ENCODE assay signal across 8 mouse cellular contexts in the genomic region with DNA sequence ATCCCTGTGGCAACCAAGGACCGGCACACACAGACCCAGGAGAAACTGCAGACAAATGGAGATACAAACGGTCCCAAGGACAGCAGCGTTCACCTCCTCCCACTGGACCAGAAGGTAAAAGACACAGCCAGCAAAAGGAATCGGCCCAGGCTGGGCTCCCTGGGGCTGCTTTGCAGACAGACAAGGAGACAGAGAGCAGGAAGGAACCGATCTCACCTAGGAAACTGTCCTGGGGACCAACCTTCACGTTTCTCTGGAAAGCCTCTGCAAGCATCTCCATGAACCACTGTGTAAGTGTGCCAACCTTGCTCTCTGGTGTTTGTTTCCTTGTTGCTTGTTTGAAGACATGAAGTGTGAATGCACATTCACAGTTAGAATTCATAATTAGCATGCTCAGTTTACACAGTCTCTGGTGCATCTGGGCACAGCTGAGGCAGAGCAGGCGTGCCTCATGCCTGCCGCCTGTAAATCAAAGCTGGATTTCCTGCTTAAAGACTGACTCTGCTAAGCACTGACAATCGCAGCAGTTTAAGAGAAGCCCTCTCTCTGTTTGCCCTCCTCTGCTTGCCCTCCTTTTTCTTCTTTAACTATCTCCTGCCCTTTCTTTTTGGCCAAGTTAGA. TPM values are rescaled to one million over a fixed set of nuclear protein-coding genes. Genes with fewer than 3 reads are reported as not detected.
DNase-seq lines count a peak whose midpoint lies in the region; ATAC-seq and TF ChIP-seq lines count a peak whose summit lies in the region.

No protein-coding gene starts in this region.

- H3K27ac ChIP-seq in left cerebral cortex, adult 2 months: no peak overlapping the region
- H3K27ac ChIP-seq in forebrain, embryonic 11.5 days (ENCODE audit: low read depth, low read length): no peak overlapping the region
- H3K27ac ChIP-seq in intestine, embryonic 15.5 days: peak overlapping the region; percentile 83

- peak overlapping the region; percentile 56 for H3K9ac ChIP-seq in forebrain, embryonic 11.5 days (ENCODE audit: low read length)
- peak overlapping the region; percentile 63 for H3K9ac ChIP-seq in intestine, embryonic 15.5 days

- no peak for DNase-seq in left cerebral cortex, adult 2 months (ENCODE audit: extremely low spot score in 1 of 2, low spot score in 2 of 2)
- no peak for DNase-seq in left cerebral cortex, postnatal 25 days (ENCODE audit: low spot score in 2 of 2)
- DNase-seq in forebrain, embryonic 11.5 days (ENCODE audit: low spot score): peak; percentile 53
- DNase-seq in spleen, adult 18-20 months: no peak
- no peak for DNase-seq in left cerebral cortex, postnatal 14 days (ENCODE audit: low spot score in 2 of 2)
- no peak for DNase-seq in gastrocnemius, adult 18-20 months (ENCODE audit: low spot score)

- 11% methylated on average over 9 of the region's 9 CpGs for WGBS in forebrain, embryonic 11.5 days
- WGBS in intestine, embryonic 15.5 days: 2% methylated on average over 9 of the region's 9 CpGs

- peaks cover 5% of the 10 kb centered on the region; the same call in 1 of the 2 replicates for H3K4me1 ChIP-seq in forebrain, embryonic 11.5 days (replicated peaks; ENCODE audit: control insufficient read depth, insufficient read depth, low read length)
- peaks cover 10% of the 10 kb centered on the region for H3K4me1 ChIP-seq in intestine, embryonic 15.5 days (replicated peaks)

- no peaks in the 10 kb centered on the region for H3K9me3 ChIP-seq in forebrain, embryonic 11.5 days (ENCODE audit: control insufficient read depth, low read length)
- no peaks in the 10 kb centered on the region for H3K9me3 ChIP-seq in intestine, embryonic 15.5 days

- H3K79me2 ChIP-seq in myocyte (ENCODE audit: control insufficient read depth, insufficient read depth): peaks cover 12% of the 10 kb centered on the region

- TF ChIP-seq POLR2A in myocyte (IDR thresholded peaks at IDR 0.05; ENCODE audit: insufficient read length, low read depth): no peak

- H3K36me3 ChIP-seq in forebrain, embryonic 11.5 days (ENCODE audit: control insufficient read depth, insufficient read depth, low read length): no peaks in the 10 kb centered on the region
- H3K36me3 ChIP-seq in intestine, embryonic 15.5 days: no peaks in the 10 kb centered on the region
- no peaks in the 10 kb centered on the region for H3K36me3 ChIP-seq in myocyte (ENCODE audit: control insufficient read depth, insufficient read depth)

- ATAC-seq in forebrain, embryonic 11.5 days (replicated peaks; ENCODE audit: low FRiP score): peak; percentile 59; the same call in 1 of the 2 replicates
- ATAC-seq in intestine, embryonic 15.5 days: 0 out of 2 replicates have a peak, but pooled peaks have one; percentile 53

- intact Hi-C loops in left cerebral cortex, adult 2 months (cut with DNase I): loop anchor here (10.0 kb wide), 1 partner anchor 609 kb away; no protein-coding TSS in a partner anchor
- intact Hi-C loops in left cerebral cortex, postnatal 25 days (cut with DNase I): loop anchor here (5.0 to 10.0 kb wide), 3 partner anchors 132 to 369 kb away; a partner anchor contains a TSS
- intact Hi-C loops in left cerebral cortex, postnatal 14 days (cut with DNase I): loop anchor here (10.0 kb wide), 2 partner anchors 129 to 369 kb away; a partner anchor contains a TSS

- H3K4me2 ChIP-seq in forebrain, embryonic 11.5 days (ENCODE audit: low read depth, low read length, severe bottlenecking): peak overlapping the region; percentile 44
- H3K4me2 ChIP-seq in intestine, embryonic 15.5 days (replicated peaks): peak overlapping the region; percentile 67
- H3K4me2 ChIP-seq in myocyte (ENCODE audit: low read depth): peak overlapping the region; percentile 99

- no peaks in the 10 kb centered on the region for H3K27me3 ChIP-seq in forebrain, embryonic 11.5 days (ENCODE audit: control insufficient read depth, insufficient read depth, low read length)
- no peaks in the 10 kb centered on the region for H3K27me3 ChIP-seq in intestine, embryonic 15.5 days (replicated peaks)
- no peaks in the 10 kb centered on the region for H3K27me3 ChIP-seq in myocyte (ENCODE audit: control insufficient read depth, insufficient read depth, insufficient read length)

- H3ac ChIP-seq in myocyte (ENCODE audit: control insufficient read depth, insufficient read length): no peak overlapping the region

- no peak for TF ChIP-seq CTCF in left cerebral cortex, adult 2 months (IDR thresholded peaks at IDR 0.05)

- H3K4me3 ChIP-seq in left cerebral cortex, adult 2 months: peak overlapping the region; percentile 25
- H3K4me3 ChIP-seq in forebrain, embryonic 11.5 days (ENCODE audit: low read depth, low read length): peak overlapping the region; percentile 24
- H3K4me3 ChIP-seq in intestine, embryonic 15.5 days (replicated peaks): peak overlapping the region; percentile 40
- H3K4me3 ChIP-seq in myocyte: peak overlapping the region; percentile 25

TF ChIP-seq in myocyte, 11 proteins besides CTCF, POLR2A, EP300 and RAD21:
- peak in 1 of 3 experiments; percentile 5 for TF ChIP-seq MYOD1 (IDR thresholded peaks at IDR 0.05; ENCODE audit: control insufficient read depth in 1 of 3, insufficient read length in 2 of 3, low read depth in 2 of 3)
- TF ChIP-seq CEBPB (IDR thresholded peaks at IDR 0.05; ENCODE audit: insufficient read depth, poor library complexity, severe bottlenecking): no peak
- no peak for TF ChIP-seq TCF3 (IDR thresholded peaks at IDR 0.05; ENCODE audit: insufficient read length, low read depth)

RNA-seq across cellular contexts. Expression of a gene that starts 1.0 kb away (rescaled TPM):
- total RNA-seq in left cerebral cortex, adult 2 months (2021): 1 to 10 TPM; 5.1 to 5.7 TPM
- total RNA-seq in left cerebral cortex, postnatal 25 days (2021): 1 to 10 TPM; 6.4 to 6.6 TPM
- polyA plus RNA-seq in forebrain, embryonic 11.5 days (2014; fragmentation: Nextera tagmentation; extraction: Ambion mirVana): 18.6 and 20.7 TPM in 2 replicates
- polyA plus RNA-seq in intestine, embryonic 15.5 days (2015; fragmentation: Nextera tagmentation; extraction: Ambion mirVana): 71.8 and 81.4 TPM in 2 replicates
- 21.7 TPM for polyA plus RNA-seq in myocyte (2012; fragmentation: generic; extraction: Trizol)
- 10 to 100 TPM in 1 of 2 experiments, 1 to 10 TPM in 1; 8.9 to 10.9 TPM for total RNA-seq in left cerebral cortex, postnatal 14 days (2021)
- 10 to 100 TPM; 13.2 to 26.4 TPM for total RNA-seq in gastrocnemius, adult 18-20 months (2021)

Comparison
In these comparisons a context has a peak if more than half of its experiments do, and no peak if none do; other contexts are left out.
1. H3K4me2 ChIP-seq: peak in every context shown above with its lines; median percentile 99 in myocyte; 67 in intestine, embryonic 15.5 days; 44 in forebrain, embryonic 11.5 days.